Mouse (Mus musculus) hindbrain, embryonic 11.5 days (tissue): ENCODE results near the gene Gabrb1. TPM values are rescaled to one million over a fixed set of nuclear protein-coding genes. Genes with fewer than 3 reads are reported as not detected.
A peak's percentile ranks its signal among the peaks of the same experiment; 100 is the strongest.

ENCODE experiments used
- ATAC-seq: fragments of 200-750 bp; cut with Nextera tagmentation; 2 replicates; pipeline ENCODE4 v1.8.0; 2017; ENCODE audit warnings: mild to moderate bottlenecking, moderate TSS enrichment, moderate library complexity; ENCODE audit not compliant: low FRiP score
- DNase-seq: peaks from one replicate; pipeline ENCODE4 v3.0.0-alpha.2; 2015; ENCODE audit warnings: low spot score
- H3K27ac ChIP-seq: fragments of 300-500 bp; sonication (generic); 2 replicates; pipeline ENCODE4 v1.5.1; 2014; ENCODE audit warnings: mild to moderate bottlenecking, low read depth, low read length
- H3K27me3 ChIP-seq: fragments of 300-500 bp; sonication (generic); 2 replicates; pipeline ENCODE4 v1.6.1; 2014; ENCODE audit warnings: mild to moderate bottlenecking, low read length, moderate library complexity, mixed read lengths; ENCODE audit not compliant: control insufficient read depth, insufficient read depth
- H3K36me3 ChIP-seq: fragments of 300-500 bp; sonication (generic); 2 replicates; pipeline ENCODE4 v1.6.1; 2014; ENCODE audit warnings: mild to moderate bottlenecking, low read length, moderate library complexity, mixed read lengths; ENCODE audit not compliant: control insufficient read depth, insufficient read depth
- H3K4me1 ChIP-seq: fragments of 300-500 bp; sonication (generic); replicated peaks from 2 replicates; pipeline ENCODE4 v1.6.1; 2014; ENCODE audit warnings: low read length, mixed read lengths; ENCODE audit not compliant: control insufficient read depth, insufficient read depth
- H3K4me2 ChIP-seq: fragments of 300-500 bp; sonication (generic); replicated peaks from 2 replicates; pipeline ENCODE4 v1.6.1; 2014; ENCODE audit warnings: mild to moderate bottlenecking, low read depth, low read length
- H3K4me3 ChIP-seq: fragments of 300-500 bp; sonication (generic); 2 replicates; pipeline ENCODE4 v1.5.1; 2014; ENCODE audit warnings: low read depth, low read length
- H3K9ac ChIP-seq: fragments of 300-500 bp; sonication (generic); 2 replicates; pipeline ENCODE4 v1.6.1; 2014; ENCODE audit warnings: low read depth, low read length
- H3K9me3 ChIP-seq: fragments of 300-500 bp; sonication (generic); 2 replicates; pipeline ENCODE4 v1.6.1; 2016; ENCODE audit warnings: low read length; ENCODE audit not compliant: control insufficient read depth
- WGBS: fragments of 180-500 bp; shearing (Covaris S2); extraction: QIAGEN DNeasy Blood & Tissue Kit; methylation state at CpG from one replicate; pipeline ENCODE4 v1.1.7; 2014; 5-methylcytosine and 5-hydroxymethylcytosine counted together
- polyA plus RNA-seq: library from polyadenylated mRNA; unstranded; fragments of >200 nt; fragmentation: Nextera tagmentation; extraction: Ambion mirVana; gene quantifications from 2 replicates; pipeline ENCODE4 v1.2.1, GENCODE M21; 2014

Gabrb1 gene
- polyA plus RNA-seq, 1 experiment from 2014 or later = 0.29 TPM

DNA sequence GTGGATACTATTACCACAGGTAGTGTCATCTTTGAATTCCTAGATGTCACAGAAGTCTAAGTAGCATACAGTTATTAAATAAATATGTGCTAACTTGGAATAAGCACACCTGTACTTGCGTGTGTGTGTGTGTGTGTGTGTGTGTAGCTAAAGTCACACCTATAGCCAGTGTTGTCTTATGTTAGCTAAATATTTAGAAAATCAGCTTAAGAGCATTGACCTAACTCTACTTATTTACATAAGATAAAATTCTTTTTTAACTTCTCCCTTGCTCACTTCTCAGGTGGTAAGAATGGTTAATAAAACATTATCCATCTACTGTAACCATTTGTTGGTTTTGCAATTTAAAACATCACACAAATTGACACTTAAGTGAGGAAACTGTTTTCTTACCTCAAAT is 256.1 kb downstream of the Gabrb1 start:
- no peaks in the 10 kb centered on the region for H3K36me3 ChIP-seq
- no peaks in the 10 kb centered on the region for H3K9me3 ChIP-seq
- no peak overlapping the region for H3K27ac ChIP-seq
- H3K4me3 ChIP-seq = no peak overlapping the region
- no peaks in the 10 kb centered on the region for H3K4me1 ChIP-seq
- H3K27me3 ChIP-seq = no peaks in the 10 kb centered on the region
- H3K4me2 ChIP-seq = no peak overlapping the region
- DNase-seq (no peak), ATAC-seq (no peak)
- H3K9ac ChIP-seq = no peak overlapping the region
- 84% methylated on average over 1 of the region's 1 CpGs for WGBS

DNA sequence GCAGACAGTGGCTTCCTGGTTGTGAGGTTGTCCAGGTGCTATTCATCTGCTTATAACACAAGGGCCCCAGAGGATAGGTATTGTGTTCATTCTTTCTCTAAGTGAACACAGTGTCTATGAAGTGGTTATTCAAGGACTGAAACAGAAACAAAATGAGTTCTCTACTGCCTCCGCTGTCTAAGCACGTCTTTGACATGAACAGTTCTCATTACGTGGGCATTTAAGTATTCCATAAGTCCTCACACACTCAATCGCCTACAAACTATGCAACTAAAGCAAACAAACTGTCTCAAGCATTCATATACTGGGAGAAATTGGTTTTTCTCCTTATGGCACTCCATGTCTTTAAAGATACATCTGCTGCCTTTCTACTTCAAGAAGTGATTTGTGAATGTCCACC is 257.8 kb downstream of the Gabrb1 start:
- no peaks in the 10 kb centered on the region for H3K9me3 ChIP-seq
- WGBS = 89% methylated on average over 4 of the region's 4 CpGs

GRCm38 (mm10) chr5:71917206-71917605 is 259.3 kb downstream of the Gabrb1 start:
- WGBS = 80% methylated on average over 4 of the region's 4 CpGs
- no peaks in the 10 kb centered on the region for H3K36me3 ChIP-seq
- H3K4me1 ChIP-seq = no peaks in the 10 kb centered on the region
- no peak for ATAC-seq
- H3K27me3 ChIP-seq = no peaks in the 10 kb centered on the region
- no peak overlapping the region for H3K27ac ChIP-seq
- H3K9ac ChIP-seq = no peak overlapping the region
- H3K4me2 ChIP-seq = no peak overlapping the region
- H3K4me3 ChIP-seq = no peak overlapping the region
- H3K9me3 ChIP-seq = no peaks in the 10 kb centered on the region
- DNase-seq = no peak

More for the DNA sequence above, 257.8 kb downstream of the Gabrb1 start:
- H3K4me1 ChIP-seq = no peaks in the 10 kb centered on the region
- no peaks in the 10 kb centered on the region for H3K27me3 ChIP-seq
- no peak overlapping the region for H3K4me3 ChIP-seq
- H3K36me3 ChIP-seq = no peaks in the 10 kb centered on the region
- H3K9ac ChIP-seq = no peak overlapping the region
- DNase-seq = no peak
- H3K27ac ChIP-seq = no peak overlapping the region
- no peak for ATAC-seq
- H3K4me2 ChIP-seq = no peak overlapping the region

GRCm38 (mm10) chr5:71923636-71924035 is 265.7 kb downstream of the Gabrb1 start:
- 72% methylated on average over 4 of the region's 4 CpGs for WGBS
- no peak overlapping the region for H3K4me3 ChIP-seq
- ATAC-seq (no peak), DNase-seq (no peak)
- no peak overlapping the region for H3K9ac ChIP-seq
- H3K36me3 ChIP-seq = no peaks in the 10 kb centered on the region
- no peak overlapping the region for H3K4me2 ChIP-seq
- H3K4me1 ChIP-seq = no peaks in the 10 kb centered on the region
- H3K27ac ChIP-seq = no peak overlapping the region
- no peaks in the 10 kb centered on the region for H3K27me3 ChIP-seq
- H3K9me3 ChIP-seq = no peaks in the 10 kb centered on the region

DNA sequence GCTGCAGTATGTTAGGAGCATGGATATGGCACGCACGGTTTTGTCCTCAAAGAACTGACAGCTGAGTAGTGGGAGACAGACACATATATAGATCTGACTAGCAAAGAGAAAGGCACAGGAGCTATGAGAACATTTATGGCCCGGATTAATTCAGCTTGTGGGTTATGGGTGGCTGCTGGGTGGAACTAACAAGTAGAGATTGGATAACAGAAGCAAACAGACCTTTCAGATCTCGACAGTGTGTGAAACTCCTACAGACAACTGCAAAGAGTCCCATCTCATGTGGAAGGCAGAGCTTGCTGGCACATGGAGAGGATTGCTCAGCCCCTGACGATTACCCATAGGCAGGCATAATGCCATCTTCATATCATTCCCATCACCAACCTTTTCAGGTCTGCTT is 268.4 kb downstream of the Gabrb1 start:
- no peak overlapping the region for H3K4me2 ChIP-seq
- no peaks in the 10 kb centered on the region for H3K4me1 ChIP-seq
- H3K36me3 ChIP-seq = no peaks in the 10 kb centered on the region
- no peaks in the 10 kb centered on the region for H3K9me3 ChIP-seq
- DNase-seq = no peak
- no peaks in the 10 kb centered on the region for H3K27me3 ChIP-seq
- no peak for ATAC-seq
- no peak overlapping the region for H3K27ac ChIP-seq
- 81% methylated on average over 5 of the region's 5 CpGs for whole genome bisulfite sequencing
- H3K9ac ChIP-seq = no peak overlapping the region
- H3K4me3 ChIP-seq = no peak overlapping the region

GRCm38 (mm10) chr5:71930036-71930435 is 272.1 kb downstream of the Gabrb1 start:
- Histone ChIP-seq H3K4me2 (no peak overlapping the region), H3K27ac (no peak overlapping the region), H3K9me3 (no peaks in the 10 kb centered on the region), H3K4me1 (no peaks in the 10 kb centered on the region), H3K9ac (no peak overlapping the region), H3K4me3 (no peak overlapping the region), H3K27me3 (no peaks in the 10 kb centered on the region), H3K36me3 (no peaks in the 10 kb centered on the region)
- no peak for DNase-seq
- WGBS = 67% methylated on average over 2 of the region's 2 CpGs
- no peak for ATAC-seq

DNA sequence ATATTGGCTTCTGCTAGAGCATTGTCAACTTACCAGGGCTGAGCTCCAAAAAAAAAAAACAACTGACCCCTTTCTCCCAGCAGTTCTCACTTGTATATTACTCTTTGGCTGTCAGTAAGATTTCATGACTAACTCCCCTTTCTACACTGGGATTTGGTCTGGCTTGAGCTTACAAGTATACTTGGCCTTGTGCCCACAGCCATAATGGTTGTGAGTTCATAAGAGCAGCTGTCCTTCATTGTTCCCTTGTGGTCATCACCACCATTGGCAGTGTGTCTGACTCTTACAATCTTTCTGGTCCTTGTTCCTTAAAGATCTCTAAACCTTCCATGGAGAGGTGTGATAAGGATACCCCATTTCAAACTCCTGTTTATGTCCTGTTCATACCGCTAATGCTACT is 293.5 kb downstream of the Gabrb1 start:
- Histone ChIP-seq H3K9ac (no peak overlapping the region), H3K27ac (no peak overlapping the region), H3K9me3 (no peaks in the 10 kb centered on the region), H3K27me3 (no peaks in the 10 kb centered on the region), H3K4me1 (no peaks in the 10 kb centered on the region), H3K4me3 (no peak overlapping the region), H3K4me2 (no peak overlapping the region), H3K36me3 (no peaks in the 10 kb centered on the region)
- 100% methylated on average over 1 of the region's 1 CpGs for WGBS
- ATAC-seq = no peak
- no peak for DNase-seq

- WGBS = 71% methylated on average over 5 of the region's 5 CpGs
- H3K27ac ChIP-seq = no peak overlapping the region
- H3K9ac ChIP-seq = no peak overlapping the region
- H3K27me3 ChIP-seq = no peaks in the 10 kb centered on the region
- H3K4me2 ChIP-seq = no peak overlapping the region
- no peaks in the 10 kb centered on the region for H3K4me1 ChIP-seq
- H3K4me3 ChIP-seq = no peak overlapping the region
- no peaks in the 10 kb centered on the region for H3K36me3 ChIP-seq
- H3K9me3 ChIP-seq = no peaks in the 10 kb centered on the region
- ATAC-seq = peak; percentile 56
- DNase-seq = no peak
Observed at GRCm38 (mm10) chr5:71955070-71955685, 297.3 kb downstream of the Gabrb1 start.

- Histone ChIP-seq H3K4me3 (no peak overlapping the region), H3K27me3 (no peaks in the 10 kb centered on the region), H3K36me3 (no peaks in the 10 kb centered on the region), H3K9ac (no peak overlapping the region), H3K9me3 (no peaks in the 10 kb centered on the region), H3K4me2 (no peak overlapping the region), H3K27ac (no peak overlapping the region), H3K4me1 (no peaks in the 10 kb centered on the region)
- ATAC-seq = no peak
- DNase-seq = no peak
- 73% methylated on average over 4 of the region's 4 CpGs for WGBS
Observed at GRCm38 (mm10) chr5:71964876-71965432, 307.0 kb downstream of the Gabrb1 start.
